Mouse (Mus musculus) ZHBTc4 (cell line): ENCODE data around the gene Sgms2.
"Not testable (repeated sequence)": the region's sequence is repeated elsewhere in the genome, so short reads cannot be mapped to it uniquely, and the experiment has no call there.

ENCODE experiments used
- DNase-seq: peaks from one replicate; pipeline ENCODE4 v3.0.0-alpha.2; 2011; ENCODE audit warnings: low read depth, low spot score

Gene Sgms2

DNA sequence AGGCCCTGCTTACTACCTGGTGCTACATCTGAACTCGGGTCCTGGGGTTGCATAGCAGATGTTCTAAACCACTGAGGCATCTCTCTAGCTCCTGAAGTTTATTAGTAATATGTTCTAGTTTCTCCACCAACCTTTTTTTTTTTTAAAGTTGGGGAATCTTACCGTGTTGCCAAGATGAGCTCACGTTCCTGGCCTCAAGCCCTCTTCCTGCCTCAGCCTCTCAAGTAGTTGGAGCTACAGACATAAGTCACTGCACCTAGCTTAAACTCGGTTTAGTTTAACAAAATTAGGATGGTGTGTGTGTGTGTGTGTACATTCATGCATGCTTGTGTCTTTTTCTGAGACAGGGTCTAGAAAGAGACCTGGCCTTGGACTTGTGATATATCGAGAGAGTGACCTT lies 132.2 kb downstream of the Sgms2 start:
- DNase-seq, result no peak

DNA sequence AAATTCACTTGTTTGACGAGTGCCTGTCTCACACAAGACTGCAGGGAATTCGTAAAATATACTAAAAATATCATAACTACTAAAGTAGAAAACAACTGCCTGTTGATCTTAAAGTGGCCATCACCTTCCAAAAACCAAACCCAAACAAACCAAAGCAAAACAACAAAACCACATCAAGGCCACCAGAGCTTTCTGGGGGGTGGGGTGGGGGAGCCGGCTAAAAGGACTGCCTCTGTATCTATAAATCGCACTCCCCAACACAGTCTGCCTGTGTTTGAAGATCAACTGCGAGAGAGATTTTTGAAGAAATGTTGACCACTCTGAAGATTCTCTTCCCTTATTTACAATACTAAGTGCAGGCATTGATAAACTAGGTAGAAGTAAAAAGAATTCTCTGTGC lies 133.0 kb downstream of the Sgms2 start:
- DNase-seq, result no peak

DNA sequence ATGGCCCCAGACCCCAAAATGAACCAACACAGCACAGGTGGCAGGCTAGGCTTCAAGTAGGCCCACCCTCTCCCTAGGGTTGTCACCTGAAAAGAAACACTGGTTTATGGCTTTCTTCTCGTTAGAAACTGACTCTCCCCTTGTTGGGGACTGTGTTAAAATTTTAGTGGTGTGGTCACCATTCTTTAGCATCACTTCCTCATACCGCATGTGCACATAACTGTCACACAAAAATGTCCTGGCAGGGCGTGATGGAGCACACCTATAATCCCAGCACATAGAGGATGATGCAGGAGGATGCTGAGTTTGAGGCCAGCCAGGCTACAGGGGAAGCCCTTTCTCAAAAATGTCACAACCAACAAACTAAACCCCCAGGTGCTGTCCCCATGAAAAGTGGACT lies 133.6 kb downstream of the Sgms2 start:
- no peak for DNase-seq

DNA sequence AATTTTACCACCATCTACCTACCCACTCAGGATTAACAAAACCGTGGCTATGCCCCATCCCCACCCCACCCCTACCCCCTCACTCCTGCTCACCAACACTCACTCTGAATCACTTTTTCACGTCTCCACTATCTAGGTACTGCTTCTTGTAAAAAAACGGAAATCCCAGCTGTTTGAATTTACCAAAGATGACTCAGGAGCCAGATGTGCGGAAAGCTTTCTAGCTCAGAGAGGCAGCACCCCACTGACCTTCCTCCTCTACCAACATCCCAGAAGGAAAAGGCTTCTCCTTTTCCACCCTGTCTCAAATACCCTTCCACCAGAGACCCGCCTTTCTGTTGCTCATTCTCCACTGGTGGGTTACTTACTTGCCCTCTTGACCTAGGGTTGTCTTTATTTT lies 135.2 kb downstream of the Sgms2 start:
- DNase-seq, result no peak

DNA sequence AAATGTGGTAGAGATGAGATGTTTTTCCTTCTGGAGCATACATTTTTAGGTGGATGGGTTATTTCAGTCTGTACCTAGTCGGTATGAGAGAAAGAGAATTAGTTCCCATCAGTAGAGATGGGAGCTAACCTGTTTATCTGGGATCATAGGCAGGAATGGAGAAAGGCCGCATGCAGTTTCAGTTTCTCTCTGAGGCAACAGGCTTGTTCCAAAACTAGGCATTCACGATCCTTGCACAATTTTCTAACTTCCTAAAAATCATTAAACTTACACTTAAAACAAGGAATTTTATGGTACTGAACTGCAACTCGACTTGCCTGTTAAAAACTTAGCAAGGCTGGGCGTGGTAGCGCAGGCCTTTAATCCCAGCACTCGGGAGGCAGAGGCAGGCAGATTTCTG lies 140.7 kb downstream of the Sgms2 start:
- DNase-seq, result no peak

DNA sequence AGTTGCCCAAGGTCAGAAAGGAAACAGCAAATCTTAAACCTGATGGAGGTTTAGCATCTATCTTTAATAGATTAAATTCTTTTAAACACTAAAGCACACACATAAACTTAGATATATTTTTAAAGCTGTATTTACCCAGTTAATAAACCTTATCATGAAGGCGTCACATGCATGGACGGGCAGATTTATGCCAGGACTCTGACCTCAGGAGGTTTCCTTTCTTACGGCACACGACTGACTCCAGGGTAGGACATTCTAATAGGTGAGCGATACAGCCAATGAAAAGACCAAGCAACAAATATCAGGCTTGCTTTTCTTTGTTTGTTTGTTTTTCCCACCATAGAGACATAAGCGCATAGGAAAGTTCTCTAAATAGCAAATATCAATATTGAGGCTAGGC lies 142.2 kb downstream of the Sgms2 start:
- no peak for DNase-seq

DNA sequence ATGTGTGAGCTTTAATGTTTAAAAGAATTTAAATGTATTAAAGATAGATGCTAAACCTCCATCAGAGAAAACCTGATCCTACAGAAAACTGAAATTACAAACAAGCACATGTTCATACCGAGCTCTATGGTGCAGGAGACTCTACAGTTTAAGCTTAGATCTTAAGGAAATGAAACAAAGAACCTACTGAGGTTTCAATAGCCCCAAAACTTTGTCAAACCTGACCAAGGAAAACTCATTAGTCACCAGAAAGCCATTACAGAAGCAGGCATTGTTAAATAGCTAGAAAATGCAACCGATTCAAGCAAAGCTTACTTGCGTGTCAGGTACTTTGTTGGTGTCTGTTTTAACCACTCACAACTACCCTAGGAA lies 142.6 kb downstream of the Sgms2 start:
- no peak for DNase-seq

DNA sequence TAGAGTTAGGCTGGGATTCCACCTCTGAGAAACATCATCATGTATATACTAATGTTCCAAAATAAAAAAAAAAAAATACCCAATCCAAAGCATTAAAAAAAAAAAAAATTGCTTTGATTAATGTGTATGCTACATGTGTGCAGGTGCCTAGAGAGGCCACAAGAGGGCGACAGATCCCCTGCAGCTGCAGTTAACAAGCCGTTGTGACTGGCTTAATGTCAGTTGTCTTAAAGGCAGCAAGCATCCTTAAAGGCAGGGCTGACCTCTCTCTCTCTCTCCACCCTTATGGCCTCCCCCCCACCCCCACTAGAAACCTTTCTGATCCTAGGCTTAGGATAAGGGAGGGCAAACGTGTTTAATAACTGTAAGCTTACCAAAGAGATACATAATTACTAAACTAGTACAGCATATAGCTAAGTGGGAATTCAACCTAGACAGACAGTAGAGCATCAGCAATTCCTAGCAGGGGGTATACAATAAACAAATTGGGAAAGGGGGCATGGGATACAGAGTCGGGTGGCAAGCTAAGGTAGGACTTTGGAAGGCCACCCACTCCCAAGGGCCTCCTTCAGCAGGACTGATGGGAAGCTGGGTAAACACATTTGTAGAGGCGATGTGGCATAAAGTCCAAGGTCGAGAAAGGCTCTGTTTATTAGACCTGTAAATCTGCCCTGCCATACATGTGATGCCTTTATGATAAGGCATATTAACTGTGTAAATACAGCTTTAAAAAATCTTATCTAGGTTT lies 143.2 kb downstream of the Sgms2 start:
- peak; percentile 72 for DNase-seq

DNA sequence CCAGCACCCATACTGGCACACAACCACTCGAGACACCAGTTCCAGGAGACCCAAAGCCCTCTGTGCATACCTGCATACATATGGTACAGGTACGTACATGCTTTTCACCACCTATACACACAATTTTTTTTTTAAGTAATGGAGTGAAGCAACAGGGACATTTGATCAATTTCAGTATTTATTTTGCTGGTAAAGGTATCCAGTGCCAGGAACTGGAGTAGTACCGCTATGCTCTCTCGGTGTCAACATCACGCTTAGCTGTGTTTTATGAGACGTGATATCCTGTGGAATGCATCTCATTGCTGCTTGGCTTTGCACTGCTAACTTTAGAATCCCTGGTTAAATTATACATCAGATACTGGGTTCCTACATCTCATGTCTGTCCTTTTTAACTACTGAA lies 145.3 kb downstream of the Sgms2 start:
- no peak for DNase-seq

DNA sequence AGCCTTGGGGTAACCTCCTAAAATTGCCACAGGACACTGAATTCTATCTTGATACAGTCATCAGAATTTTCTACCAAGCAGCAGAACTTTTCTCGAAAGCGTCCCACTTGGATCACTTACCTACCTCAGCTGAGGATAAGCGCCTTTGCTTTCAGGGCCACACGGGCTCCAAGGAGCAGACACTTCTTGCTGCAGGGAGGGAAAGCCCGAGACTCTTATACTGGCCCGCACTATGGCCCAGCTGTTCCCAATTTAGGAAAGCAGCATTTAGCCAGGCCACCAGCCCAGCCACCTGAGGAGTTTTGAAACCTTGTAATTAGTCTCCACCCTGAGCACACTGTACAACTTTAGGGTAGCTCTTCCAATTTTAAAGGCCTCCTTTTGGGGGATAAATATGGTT lies 147.9 kb downstream of the Sgms2 start:
- no peak for DNase-seq

DNA sequence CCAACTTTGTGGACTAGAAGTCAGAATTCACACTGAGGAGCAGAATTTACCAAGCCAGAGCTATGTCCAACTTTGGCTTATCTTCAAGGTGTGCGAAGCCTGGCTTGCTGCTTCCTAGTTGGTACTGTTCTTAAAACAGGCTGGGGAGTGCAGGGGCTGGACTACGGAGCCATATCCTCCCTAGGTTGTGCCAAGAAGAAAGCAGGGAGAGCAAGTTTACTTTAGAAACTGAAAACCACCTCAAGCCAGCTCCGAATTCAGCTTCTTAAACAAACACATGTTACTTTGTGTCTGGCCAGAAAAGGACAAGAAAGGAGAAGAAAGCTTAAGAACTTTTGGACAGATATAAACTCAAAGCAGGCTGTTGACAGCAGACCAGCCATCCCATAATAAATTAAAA lies 150.3 kb downstream of the Sgms2 start:
- DNase-seq, result no peak

DNA sequence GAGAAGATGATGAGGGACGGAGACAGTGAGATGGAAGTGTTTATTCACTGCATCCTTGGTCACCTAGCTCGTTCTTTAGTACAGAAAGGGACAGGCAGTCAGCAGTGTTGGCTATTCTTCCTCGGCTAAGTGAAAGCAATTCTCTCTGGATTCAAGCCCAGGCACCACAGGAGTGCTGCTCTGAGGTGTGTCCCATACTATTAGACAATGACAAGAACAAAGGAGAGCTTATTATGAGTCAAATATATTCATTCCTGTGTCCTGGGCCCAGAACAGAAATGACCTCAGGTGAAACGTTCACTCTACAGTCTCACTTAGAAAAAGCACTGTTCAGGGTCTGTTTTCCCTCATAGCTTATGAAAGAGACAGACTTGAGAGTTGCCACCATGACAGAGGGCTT lies 151.9 kb downstream of the Sgms2 start:
- peak; percentile 77 for DNase-seq

DNA sequence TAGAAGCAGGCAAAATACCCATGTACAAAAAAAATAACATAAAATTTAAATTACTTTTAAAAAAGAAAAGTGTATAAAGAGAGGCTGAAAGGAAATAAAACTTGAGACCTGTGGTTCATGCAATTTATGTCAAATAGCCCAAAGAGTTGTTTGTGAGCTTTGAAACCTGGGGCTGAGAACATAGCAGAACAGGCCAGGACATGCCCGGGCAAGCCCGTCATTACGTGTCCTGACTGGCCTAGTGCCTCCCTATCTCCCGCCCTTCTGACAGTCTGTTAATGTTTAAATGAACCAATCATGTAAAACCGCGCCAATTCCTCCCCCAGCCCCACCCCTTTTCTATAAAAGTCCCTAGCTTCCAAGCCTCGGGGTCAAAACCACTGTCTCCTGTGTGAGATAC lies 153.5 kb downstream of the Sgms2 start:
- not testable (repeated sequence) for DNase-seq

DNA sequence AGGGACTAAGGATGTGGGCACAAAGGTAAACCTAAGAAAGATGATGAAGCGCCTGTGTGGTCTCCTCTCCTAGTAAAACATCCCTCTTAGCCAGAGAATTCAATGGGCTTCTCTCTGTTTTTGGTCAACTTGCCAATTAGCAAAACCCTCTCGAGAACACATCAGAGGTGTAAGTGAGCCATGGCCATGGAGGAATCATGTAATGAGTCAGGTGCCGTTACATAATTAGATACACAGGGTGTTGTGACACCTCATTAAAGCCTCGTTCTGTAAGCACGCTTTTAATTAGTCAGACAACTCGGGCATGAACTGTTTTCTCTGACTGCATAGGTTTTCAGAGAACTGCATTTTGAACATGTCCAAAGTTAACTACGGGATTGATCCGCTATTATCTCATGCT lies 154.6 kb downstream of the Sgms2 start:
- DNase-seq, result no peak

DNA sequence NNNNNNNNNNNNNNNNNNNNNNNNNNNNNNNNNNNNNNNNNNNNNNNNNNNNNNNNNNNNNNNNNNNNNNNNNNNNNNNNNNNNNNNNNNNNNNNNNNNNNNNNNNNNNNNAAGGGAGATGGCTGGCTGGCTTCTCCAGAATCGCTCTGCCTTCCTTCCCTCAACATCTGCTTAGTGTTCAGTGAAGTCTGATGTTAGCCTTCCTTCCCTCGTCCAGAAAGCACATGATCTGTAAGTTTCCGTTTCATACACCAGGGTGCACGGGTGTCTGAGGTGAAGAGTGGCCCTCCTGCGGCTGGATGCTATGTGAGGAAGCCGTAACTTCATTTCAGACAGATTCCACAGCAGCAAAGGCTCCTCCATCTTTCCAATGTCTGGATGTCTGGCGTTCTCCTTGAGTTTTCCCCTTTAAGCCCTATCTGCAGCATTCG lies 156.1 kb downstream of the Sgms2 start:
- DNase-seq, result peak; percentile 37

DNA sequence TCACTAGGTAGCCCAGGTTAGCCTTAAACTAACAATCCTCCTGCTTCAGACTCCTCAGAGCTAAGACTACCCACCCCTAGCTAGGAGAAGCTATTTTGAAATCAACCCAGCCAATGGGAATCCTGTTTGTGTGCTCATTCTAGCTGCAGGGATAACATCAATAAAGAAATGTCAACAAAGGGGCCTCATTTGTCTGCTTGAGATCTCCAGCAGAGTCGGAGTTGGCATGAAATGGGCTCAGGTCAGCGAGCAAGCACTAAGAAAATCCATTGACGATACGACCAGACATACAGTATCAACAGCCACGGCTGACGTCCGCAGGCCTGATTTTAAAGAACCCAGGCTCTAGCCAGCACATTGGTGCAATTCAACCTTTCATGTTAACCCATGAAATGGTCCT lies 164.0 kb downstream of the Sgms2 start:
- DNase-seq, result no peak

DNA sequence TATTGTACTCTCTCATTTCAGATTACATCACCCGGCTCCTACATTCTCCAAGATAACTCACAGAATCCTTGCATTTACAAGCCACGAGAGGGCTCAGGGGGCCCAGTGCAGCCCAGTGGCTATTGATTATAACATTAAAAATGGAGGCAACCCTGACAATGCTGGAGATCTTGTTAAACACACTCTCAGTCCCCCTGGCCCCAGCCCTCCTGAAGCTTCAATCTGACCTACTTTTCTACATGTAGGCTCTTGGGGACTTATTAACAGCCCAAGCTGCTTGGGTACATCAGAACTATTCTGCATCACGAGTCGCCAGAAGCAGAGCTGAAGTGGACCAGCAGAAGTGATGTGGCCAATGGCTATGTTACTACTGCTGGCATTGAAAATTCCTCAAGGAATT lies 164.6 kb downstream of the Sgms2 start:
- DNase-seq, result no peak

DNA sequence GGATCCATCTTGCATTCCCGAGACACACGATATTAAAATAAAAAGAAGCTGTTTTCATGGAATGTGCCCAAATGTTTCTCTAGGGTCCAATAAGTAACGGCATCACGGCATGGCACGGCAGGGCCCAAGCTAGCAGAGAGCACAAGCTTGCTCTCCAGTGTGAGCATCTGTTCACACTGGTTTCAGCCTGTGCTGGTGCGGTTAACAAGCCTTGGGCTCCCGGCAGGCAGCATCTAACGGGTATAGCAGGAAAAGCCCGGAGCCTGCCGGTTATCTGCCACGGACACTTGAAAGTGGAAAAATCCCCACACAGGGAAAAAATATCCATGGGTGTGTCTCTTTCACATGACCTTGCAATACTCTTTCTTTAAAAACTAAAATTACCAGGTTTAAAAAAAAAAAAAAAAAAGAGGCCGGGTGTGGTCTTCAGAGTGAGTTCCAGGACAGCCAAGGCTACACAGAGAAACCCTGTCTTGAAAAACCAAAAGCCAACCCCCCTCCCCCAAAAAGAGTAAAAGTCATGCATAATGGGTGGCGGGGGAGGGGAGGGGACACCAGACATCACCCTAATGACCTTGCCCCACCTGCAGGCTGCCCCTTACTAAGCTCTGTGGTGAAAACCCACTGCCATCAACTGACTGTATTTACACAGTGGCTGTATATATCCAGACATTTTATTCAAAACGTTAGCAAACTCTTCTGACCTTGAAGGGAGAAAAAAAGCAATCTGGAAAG lies 169.0 kb downstream of the Sgms2 start:
- DNase-seq, result peak; percentile 71

DNA sequence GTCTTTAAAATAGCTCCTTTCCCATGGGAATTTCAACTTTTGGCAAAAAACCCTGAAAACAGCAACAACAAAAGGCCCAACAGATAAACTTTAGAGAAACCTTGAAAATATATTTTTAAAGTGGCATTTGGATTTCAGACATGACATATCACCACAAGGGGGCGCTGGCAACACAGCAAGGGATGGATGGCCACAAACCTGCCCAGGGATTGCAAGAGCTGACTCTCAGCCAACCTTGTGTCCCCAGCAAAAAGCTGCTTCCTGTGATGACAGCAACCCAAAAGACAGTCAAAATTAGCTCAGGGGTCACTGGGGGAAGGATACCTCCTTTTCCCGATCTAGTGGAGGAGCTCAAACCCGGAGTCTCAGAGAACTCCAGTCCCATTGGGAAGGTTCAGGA lies 171.0 kb downstream of the Sgms2 start:
- peak; percentile 83 for DNase-seq

DNA sequence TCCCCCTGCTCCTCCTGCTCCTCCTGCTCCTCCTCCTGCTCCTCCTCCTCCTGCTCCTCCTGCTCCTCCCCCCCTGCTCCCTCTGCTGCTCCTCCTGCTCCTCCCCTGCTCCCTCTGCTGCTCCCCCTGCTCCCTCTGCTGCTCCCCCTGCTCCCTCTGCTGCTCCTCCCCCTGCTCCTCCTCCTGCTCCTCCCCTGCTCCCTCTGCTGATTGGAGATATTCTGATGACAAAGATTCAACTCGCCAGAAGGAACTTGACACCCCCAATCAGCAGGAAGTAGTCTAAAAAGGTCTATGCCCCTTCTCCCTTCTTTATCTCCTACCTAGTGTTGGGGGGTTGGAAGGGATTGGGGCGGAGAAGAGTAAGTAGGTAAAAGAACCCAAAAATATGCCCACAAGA lies 173.0 kb downstream of the Sgms2 start:
- DNase-seq, result peak; percentile 21

DNA sequence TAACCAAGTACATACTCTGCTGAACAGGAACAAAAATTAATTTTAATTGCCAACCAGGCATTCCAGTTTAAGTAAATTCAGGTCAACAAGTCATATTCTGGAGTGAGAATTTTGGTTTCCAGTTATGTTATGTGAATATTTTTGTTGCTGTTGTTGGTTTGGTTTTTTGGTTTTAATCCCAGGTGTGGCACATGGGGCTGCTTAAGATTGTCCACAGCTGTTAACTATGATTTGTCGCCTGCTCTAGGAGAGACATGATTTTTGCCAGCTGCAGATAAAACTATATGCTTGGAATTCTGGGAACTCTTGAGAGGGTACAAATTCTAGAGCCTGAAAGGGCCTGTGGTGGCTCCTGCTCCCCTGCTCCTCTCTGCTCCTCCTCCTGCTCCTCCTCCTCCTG lies 174.1 kb downstream of the Sgms2 start:
- DNase-seq, result no peak

DNA sequence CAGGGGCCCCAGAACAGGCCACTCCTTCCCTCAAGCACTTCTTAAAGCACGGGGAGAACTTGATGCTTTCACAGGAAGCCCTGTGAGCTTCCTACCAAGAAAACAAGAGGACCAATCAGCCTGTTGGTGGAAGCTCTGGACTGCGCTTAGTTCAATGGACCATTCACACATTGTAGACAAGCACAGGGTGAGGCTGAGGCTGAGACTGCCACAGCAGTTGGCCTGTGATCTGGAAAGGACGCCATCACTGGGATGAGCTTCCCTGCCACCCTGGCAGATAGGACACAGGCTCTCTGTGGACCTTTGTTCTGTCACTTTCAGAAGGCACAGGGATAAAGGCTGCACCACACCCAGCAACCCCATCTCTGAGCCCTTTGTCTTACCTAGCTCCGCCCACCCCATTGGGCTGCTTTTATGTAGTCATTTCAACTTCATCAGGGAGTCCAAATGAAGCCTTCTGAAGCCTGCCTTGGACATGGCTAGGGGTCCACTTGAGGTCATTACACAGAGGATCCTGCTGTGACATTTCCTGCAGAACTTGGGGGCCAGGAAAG lies 175.2 kb downstream of the Sgms2 start:
- DNase-seq, result peak; percentile 62

DNA sequence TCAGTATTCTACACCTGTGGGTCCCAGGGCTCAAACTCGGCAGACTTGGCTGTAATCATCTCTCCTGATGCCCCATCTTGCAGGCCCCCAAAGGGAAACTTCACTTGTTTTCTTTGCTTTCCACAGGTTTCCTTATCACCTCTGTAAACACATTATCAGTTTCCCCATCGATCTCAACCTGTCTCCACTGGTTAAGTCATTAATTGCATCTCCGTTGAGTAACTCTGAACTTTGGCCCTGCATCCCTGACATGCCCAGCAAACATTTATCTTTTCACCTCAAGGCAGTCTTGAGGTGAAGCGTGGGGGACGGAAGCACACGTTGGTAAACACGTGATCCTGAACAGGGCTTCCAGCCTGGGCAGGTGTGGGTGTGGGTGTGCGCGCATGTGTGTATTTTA lies 178.9 kb downstream of the Sgms2 start:
- DNase-seq, result no peak
